Mouse (Mus musculus): Measurements from ENCODE around the gene Rnf185. TPM values are rescaled to one million over a fixed set of nuclear protein-coding genes. Genes with fewer than 3 reads are reported as not detected.

Gene Rnf185
- polyA plus RNA-seq, 1 experiment = 12.8 TPM

DNA sequence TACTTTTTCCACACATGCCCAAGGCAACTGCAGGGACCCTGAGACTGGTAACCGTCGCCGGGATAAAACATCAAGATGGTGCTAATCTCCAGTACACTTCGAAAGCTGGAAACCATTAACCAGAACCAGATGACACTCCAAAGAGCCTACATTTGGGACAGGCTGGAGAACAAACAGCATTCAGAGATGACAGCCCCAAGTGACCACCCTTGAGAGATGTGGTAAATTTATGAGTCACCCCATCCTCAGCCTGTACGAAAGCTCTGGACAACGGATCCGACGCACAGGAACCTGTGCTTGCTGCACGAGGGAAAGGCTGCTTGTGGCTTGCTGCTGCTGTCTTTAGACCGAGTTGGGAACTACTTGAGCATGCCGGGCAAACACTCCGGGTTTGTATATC is 77.4 kb downstream of the Rnf185 start:
- DNase-seq (ENCODE audit: low read depth in 1 of 2, low spot score in 2 of 2) = no peak
- TF ChIP-seq CTCF (IDR thresholded peaks at IDR 0.05; ENCODE audit: extremely low read depth, insufficient read depth, insufficient read length, insufficient replicate concordance) (no peak), POLR2A (IDR thresholded peaks at IDR 0.05; ENCODE audit: low read depth, low read length) (no peak)
- no peaks in the 10 kb centered on the region for H3K27me3 ChIP-seq (ENCODE audit: control insufficient read depth, insufficient read depth, low read length)
- peaks cover 8% of the 10 kb centered on the region; the same call in 1 of the 2 replicates for H3K4me1 ChIP-seq (ENCODE audit: control insufficient read depth, insufficient read depth, insufficient read length)
- WGBS = 91% methylated on average over 12 of the region's 12 CpGs
- no peaks in the 10 kb centered on the region; the same call in 1 of the 2 replicates for H3K36me3 ChIP-seq (ENCODE audit: control insufficient read depth, insufficient read depth, low read length)
- H3K27ac ChIP-seq (ENCODE audit: insufficient read depth, low read length) = no peak overlapping the region
- H3K4me3 ChIP-seq (ENCODE audit: extremely low read depth, insufficient read depth, insufficient read length) = no peak overlapping the region

DNA sequence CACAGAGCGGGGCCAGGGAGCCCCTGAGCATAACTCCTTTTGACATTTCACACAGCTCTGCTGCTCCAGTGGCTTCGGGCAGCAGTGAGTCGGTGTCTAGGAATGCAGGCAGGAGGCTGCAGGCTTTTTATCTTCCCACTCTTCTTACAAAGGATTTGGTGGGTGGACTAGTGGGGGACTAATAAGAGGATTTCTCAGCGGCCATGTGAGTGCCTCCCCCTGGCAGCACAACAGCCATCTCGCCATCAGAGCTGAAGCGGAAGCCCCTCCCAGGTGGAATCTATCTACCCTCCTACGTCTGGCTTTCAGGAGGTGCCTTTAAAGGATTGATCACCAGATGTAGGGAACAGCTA is 77.9 kb downstream of the Rnf185 start:
- DNase-seq (ENCODE audit: low read depth in 1 of 2, low spot score in 2 of 2) = no peak
- Histone ChIP-seq H3K27me3 (ENCODE audit: control insufficient read depth, insufficient read depth, low read length) (no peaks in the 10 kb centered on the region), H3K27ac (ENCODE audit: insufficient read depth, low read length) (no peak overlapping the region), H3K4me3 (ENCODE audit: extremely low read depth, insufficient read depth, insufficient read length) (no peak overlapping the region), H3K4me1 (ENCODE audit: control insufficient read depth, insufficient read depth, insufficient read length) (peaks cover 8% of the 10 kb centered on the region; the same call in 1 of the 2 replicates), H3K36me3 (ENCODE audit: control insufficient read depth, insufficient read depth, low read length) (peaks cover 1% of the 10 kb centered on the region; the same call in 1 of the 2 replicates)
- WGBS = 85% methylated on average over 7 of the region's 7 CpGs
- TF ChIP-seq CTCF (IDR thresholded peaks at IDR 0.05; ENCODE audit: extremely low read depth, insufficient read depth, insufficient read length, insufficient replicate concordance) = no peak
- TF ChIP-seq POLR2A (IDR thresholded peaks at IDR 0.05; ENCODE audit: low read depth, low read length) = no peak

DNA sequence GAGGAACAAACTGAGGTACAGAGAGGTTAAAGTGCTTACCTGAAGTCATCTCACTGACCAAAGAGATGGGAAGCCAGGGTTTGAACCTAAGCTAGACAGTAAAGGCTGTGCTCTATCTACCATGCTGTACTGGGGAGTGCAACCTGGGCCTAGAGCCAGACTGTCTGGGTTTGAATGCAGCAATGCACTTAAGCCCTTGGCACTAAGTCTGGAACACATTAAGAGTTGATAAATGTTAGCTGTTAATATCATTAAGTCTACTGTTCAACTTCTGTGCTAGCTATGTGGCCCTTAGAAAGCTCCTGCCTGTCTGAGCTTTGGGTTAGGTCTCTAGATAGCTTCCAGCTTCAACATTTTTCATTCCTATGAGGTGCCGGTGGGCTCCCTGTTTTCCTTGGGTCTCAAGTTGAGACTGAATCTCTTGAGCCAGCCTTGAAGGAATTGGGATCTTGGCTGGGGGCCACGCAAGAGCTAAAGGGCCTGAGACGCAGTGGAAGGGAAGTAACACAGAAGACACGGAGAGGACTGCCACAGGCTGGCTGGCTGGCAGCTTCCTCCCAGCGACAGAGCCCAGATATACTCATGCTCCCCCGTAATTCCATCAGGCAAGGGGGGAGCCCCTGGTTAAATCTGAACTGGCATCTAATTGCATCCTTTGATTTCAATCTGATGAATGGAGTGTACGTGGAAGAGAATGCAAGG is 78.4 kb downstream of the Rnf185 start:
- H3K36me3 ChIP-seq (ENCODE audit: control insufficient read depth, insufficient read depth, low read length) = peaks cover 2% of the 10 kb centered on the region; the same call in 1 of the 2 replicates
- H3K4me1 ChIP-seq (ENCODE audit: control insufficient read depth, insufficient read depth, insufficient read length) = peaks cover 8% of the 10 kb centered on the region; the same call in 1 of the 2 replicates
- 79% methylated on average over 7 of the region's 7 CpGs for WGBS
- TF ChIP-seq POLR2A (IDR thresholded peaks at IDR 0.05; ENCODE audit: low read depth, low read length) (no peak), CTCF (IDR thresholded peaks at IDR 0.05; ENCODE audit: extremely low read depth, insufficient read depth, insufficient read length, insufficient replicate concordance) (no peak)
- H3K27ac ChIP-seq (ENCODE audit: insufficient read depth, low read length) = no peak overlapping the region
- DNase-seq (ENCODE audit: low read depth in 1 of 2, low spot score in 2 of 2) = no peak
- H3K4me3 ChIP-seq (ENCODE audit: extremely low read depth, insufficient read depth, insufficient read length) = no peak overlapping the region
- no peaks in the 10 kb centered on the region for H3K27me3 ChIP-seq (ENCODE audit: control insufficient read depth, insufficient read depth, low read length)

DNA sequence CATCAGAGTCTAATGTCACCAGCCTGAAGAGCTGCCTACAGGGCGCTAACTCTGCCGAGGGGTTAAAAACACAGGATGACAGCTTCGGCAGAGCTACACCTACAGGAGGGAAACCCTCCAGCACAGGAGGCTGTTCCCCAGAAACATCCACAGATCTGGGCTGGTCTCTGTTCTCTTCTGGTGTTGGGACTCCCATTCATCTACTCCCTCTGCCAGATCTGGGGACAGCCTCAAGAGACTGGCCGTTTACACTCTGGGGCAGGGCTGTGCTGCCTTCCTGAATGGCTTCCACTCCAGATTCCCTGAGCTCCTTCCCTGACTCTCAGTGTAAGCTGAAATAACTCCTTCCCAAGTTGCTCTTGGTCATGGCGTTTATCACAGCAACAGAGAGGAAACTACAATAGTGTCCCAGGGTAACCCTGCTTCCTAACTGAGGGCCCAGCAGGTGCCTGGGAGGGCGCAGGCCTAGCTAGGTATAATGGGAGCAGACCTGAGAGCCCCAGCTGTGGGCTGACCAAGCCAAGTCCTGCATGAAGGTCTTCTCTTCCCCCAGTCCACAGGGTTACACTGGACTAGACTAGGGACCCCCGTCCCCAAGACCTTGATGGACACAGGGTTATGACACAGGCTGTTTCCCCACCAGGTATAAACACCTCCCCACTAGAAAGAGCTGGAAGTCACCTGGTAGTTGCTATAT is 80.4 kb downstream of the Rnf185 start:
- no peak for DNase-seq (ENCODE audit: low read depth in 1 of 2, low spot score in 2 of 2)
- 36% methylated on average over 7 of the region's 7 CpGs for WGBS
- Histone ChIP-seq H3K4me1 (ENCODE audit: control insufficient read depth, insufficient read depth, insufficient read length) (peaks cover 8% of the 10 kb centered on the region; the same call in 1 of the 2 replicates), H3K4me3 (ENCODE audit: extremely low read depth, insufficient read depth, insufficient read length) (peak overlapping the region; percentile 45; the same call in 1 of the 2 replicates), H3K27ac (ENCODE audit: insufficient read depth, low read length) (no peak overlapping the region), H3K36me3 (ENCODE audit: control insufficient read depth, insufficient read depth, low read length) (peaks cover 4% of the 10 kb centered on the region; the same call in 1 of the 2 replicates), H3K27me3 (ENCODE audit: control insufficient read depth, insufficient read depth, low read length) (no peaks in the 10 kb centered on the region)
- TF ChIP-seq POLR2A (IDR thresholded peaks at IDR 0.05; ENCODE audit: low read depth, low read length) (no peak), CTCF (IDR thresholded peaks at IDR 0.05; ENCODE audit: extremely low read depth, insufficient read depth, insufficient read length, insufficient replicate concordance) (no peak)

DNA sequence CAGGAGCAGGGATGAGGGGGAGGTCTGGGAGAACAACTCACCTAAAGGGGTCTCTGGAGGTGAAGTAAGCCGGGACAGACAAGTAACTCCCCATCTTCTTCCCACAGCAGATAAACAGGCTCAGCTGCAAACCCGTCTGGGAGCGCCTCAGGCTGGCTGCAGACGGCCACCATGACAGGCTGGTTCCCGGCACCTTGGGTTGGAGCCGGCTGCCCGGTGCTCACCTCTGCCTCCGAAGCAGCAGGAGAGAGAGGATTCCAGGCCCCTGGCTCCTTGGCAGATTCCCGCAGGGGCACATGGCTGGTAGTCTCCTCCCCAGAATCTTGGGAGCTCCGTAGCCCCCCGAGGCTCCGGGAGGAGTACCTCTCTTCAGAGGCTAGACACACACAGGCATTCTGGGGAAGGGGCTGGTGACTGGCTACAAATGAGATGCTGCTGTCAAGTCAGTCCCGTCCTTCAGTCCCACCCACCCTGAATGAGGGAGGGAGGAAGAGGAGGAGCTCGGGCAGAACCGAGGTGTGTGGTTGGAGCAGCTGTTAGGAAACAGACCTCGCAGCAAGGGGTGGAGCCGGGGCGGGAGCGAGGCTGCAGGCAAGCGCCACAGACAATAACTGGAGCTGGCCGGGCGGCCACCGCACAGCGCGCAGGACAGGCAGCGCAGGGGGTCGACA is 81.1 kb downstream of the Rnf185 start:
- peak; percentile 19 to 37 for DNase-seq (ENCODE audit: low read depth in 1 of 2, low spot score in 2 of 2)
- Histone ChIP-seq H3K27ac (ENCODE audit: insufficient read depth, low read length) (no peak overlapping the region), H3K4me1 (ENCODE audit: control insufficient read depth, insufficient read depth, insufficient read length) (peaks cover 8% of the 10 kb centered on the region; the same call in 1 of the 2 replicates), H3K27me3 (ENCODE audit: control insufficient read depth, insufficient read depth, low read length) (no peaks in the 10 kb centered on the region), H3K36me3 (ENCODE audit: control insufficient read depth, insufficient read depth, low read length) (peaks cover 4% of the 10 kb centered on the region; the same call in 1 of the 2 replicates), H3K4me3 (ENCODE audit: extremely low read depth, insufficient read depth, insufficient read length) (peak overlapping the region; percentile 45; the same call in 1 of the 2 replicates)
- WGBS = 15% methylated on average over 27 of the region's 27 CpGs
- no peak for TF ChIP-seq CTCF (IDR thresholded peaks at IDR 0.05; ENCODE audit: extremely low read depth, insufficient read depth, insufficient read length, insufficient replicate concordance)
- no peak for TF ChIP-seq POLR2A (IDR thresholded peaks at IDR 0.05; ENCODE audit: low read depth, low read length)

DNA sequence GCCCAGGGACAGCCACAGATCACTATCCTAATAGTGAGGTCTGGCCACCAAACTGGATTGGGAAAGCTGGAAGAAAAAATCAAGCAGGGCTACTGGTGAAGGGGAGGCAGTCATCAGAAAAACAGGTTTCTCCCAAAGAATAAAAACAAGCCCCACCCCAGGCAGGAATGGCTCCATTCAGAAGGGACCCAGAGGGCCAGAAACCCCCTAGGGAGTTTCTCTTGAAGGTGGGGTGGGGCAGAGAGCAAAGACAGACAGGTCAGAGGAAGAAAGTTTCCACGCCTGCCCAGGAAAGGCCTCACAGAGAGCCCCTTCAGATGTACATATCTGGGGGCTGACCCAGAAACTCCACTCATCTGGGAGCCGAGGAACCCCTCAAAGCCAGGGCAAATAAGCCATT is 82.0 kb downstream of the Rnf185 start:
- H3K4me1 ChIP-seq (ENCODE audit: control insufficient read depth, insufficient read depth, insufficient read length) = peaks cover 8% of the 10 kb centered on the region; the same call in 1 of the 2 replicates
- H3K27ac ChIP-seq (ENCODE audit: insufficient read depth, low read length) = no peak overlapping the region
- no peaks in the 10 kb centered on the region for H3K27me3 ChIP-seq (ENCODE audit: control insufficient read depth, insufficient read depth, low read length)
- peaks cover 4% of the 10 kb centered on the region; the same call in 1 of the 2 replicates for H3K36me3 ChIP-seq (ENCODE audit: control insufficient read depth, insufficient read depth, low read length)
- H3K4me3 ChIP-seq (ENCODE audit: extremely low read depth, insufficient read depth, insufficient read length) = no peak overlapping the region
- DNase-seq (ENCODE audit: low read depth in 1 of 2, low spot score in 2 of 2) = no peak
- 73% methylated on average over 2 of the region's 2 CpGs for WGBS
- TF ChIP-seq CTCF (IDR thresholded peaks at IDR 0.05; ENCODE audit: extremely low read depth, insufficient read depth, insufficient read length, insufficient replicate concordance) (no peak), POLR2A (IDR thresholded peaks at IDR 0.05; ENCODE audit: low read depth, low read length) (no peak)

Data from spleen, adult 2 months (tissue).